Mouse (Mus musculus) stomach, embryonic 14.5 days (tissue): Measurements from ENCODE around the gene Olfr287. TPM values are rescaled to one million over a fixed set of nuclear protein-coding genes. Genes with fewer than 3 reads are reported as not detected.

ENCODE experiments used
- ATAC-seq: fragments of 200-750 bp; cut with Nextera tagmentation; 2 replicates; pipeline ENCODE4 v1.8.0; 2017; ENCODE audit warnings: low read depth, moderate TSS enrichment; ENCODE audit not compliant: insufficient number of reproducible peaks, insufficient read depth, low FRiP score
- H3K27ac ChIP-seq: fragments of 300-500 bp; sonication (generic); 2 replicates; pipeline ENCODE4 v1.5.1; 2014; ENCODE audit warnings: mild to moderate bottlenecking, low read length, moderate library complexity, mixed read lengths
- H3K27me3 ChIP-seq: fragments of 300-500 bp; sonication (generic); 2 replicates; pipeline ENCODE4 v1.6.1; 2014; ENCODE audit warnings: low read length, control low read depth, mixed read lengths; ENCODE audit not compliant: control insufficient read depth, insufficient read depth
- H3K36me3 ChIP-seq: fragments of 300-500 bp; sonication (generic); 2 replicates; pipeline ENCODE4 v1.6.1; 2014; ENCODE audit warnings: mild to moderate bottlenecking, control low read depth, low read length, moderate library complexity, mixed read lengths; ENCODE audit not compliant: control insufficient read depth, insufficient read depth
- H3K4me1 ChIP-seq: fragments of 300-500 bp; sonication (generic); 2 replicates; pipeline ENCODE4 v1.6.1; 2014; ENCODE audit warnings: low read length, control low read depth, mixed read lengths; ENCODE audit not compliant: control insufficient read depth, insufficient read depth
- H3K4me2 ChIP-seq: fragments of 300-500 bp; sonication (generic); replicated peaks from 2 replicates; pipeline ENCODE4 v1.6.1; 2014; ENCODE audit warnings: low read depth, low read length, control low read depth
- H3K4me3 ChIP-seq: fragments of 300-500 bp; sonication (generic); 2 replicates; pipeline ENCODE4 v1.5.1; 2014; ENCODE audit warnings: low read depth, low read length, control low read depth
- H3K9ac ChIP-seq: fragments of 300-500 bp; sonication (generic); replicated peaks from 2 replicates; pipeline ENCODE4 v1.6.1; 2014; ENCODE audit warnings: low read depth, mild to moderate bottlenecking, control low read depth, low read length, moderate library complexity, mixed read lengths
- H3K9me3 ChIP-seq: fragments of 300-500 bp; sonication (generic); 2 replicates; pipeline ENCODE4 v1.6.1; 2016; ENCODE audit warnings: low read depth, low read length, control low read depth; ENCODE audit not compliant: control insufficient read depth
- WGBS: fragments of 180-500 bp; shearing (Covaris S2); extraction: QIAGEN DNeasy Blood & Tissue Kit; methylation state at CpG from one replicate; pipeline ENCODE4 v1.1.7; 2014; 5-methylcytosine and 5-hydroxymethylcytosine counted together
- polyA plus RNA-seq: library from polyadenylated mRNA; unstranded; fragments of >200 nt; fragmentation: Nextera tagmentation; extraction: Ambion mirVana; gene quantifications from 2 replicates; pipeline ENCODE4 v1.2.1, GENCODE M21; 2014

Olfr287 gene
- polyA plus RNA-seq: not detected in 2 replicates

GRCm38 (mm10) chr15:98220877-98221276 lies at the start of gene Olfr287, which contains the start of gene Gm44579:
Gene Olfr287 (minus strand): TSS chr15:98221056.
Gene Gm44579 (minus strand): TSS chr15:98220977.
- no peak for ATAC-seq

GRCm38 (mm10) chr15:98257776-98258175 lies 36.9 kb upstream of the Olfr287 start:
- no peak overlapping the region for H3K4me3 ChIP-seq

More at GRCm38 (mm10) chr15:98220877-98221276, at the start of gene Olfr287, which contains the start of gene Gm44579:
- no peak within 1 kb of the TSS for H3K27ac ChIP-seq
- H3K36me3 ChIP-seq: no peaks in the 10 kb centered on the region
- no peak within 1 kb of the TSS for H3K4me2 ChIP-seq
- H3K4me3 ChIP-seq: no peak within 1 kb of the TSS
- H3K9me3 ChIP-seq: no peaks in the 10 kb centered on the region
- H3K9ac ChIP-seq: no peak within 1 kb of the TSS
- no peaks in the 10 kb centered on the region for H3K4me1 ChIP-seq
- WGBS: 82% methylated on average over 4 of the region's 4 CpGs
- H3K27me3 ChIP-seq: no peaks in the 10 kb centered on the region

GRCm38 (mm10) chr15:98257193-98257592 lies 36.3 kb upstream of the Olfr287 start, which contains the start of gene H1fnt:
Gene H1fnt (minus strand): TSS chr15:98257293.
- ATAC-seq: no peak
- Histone ChIP-seq H3K4me3 (no peak within 1 kb of the TSS), H3K27ac (no peak within 1 kb of the TSS), H3K27me3 (no peaks in the 10 kb centered on the region), H3K36me3 (no peaks in the 10 kb centered on the region), H3K4me2 (no peak within 1 kb of the TSS), H3K9ac (no peak within 1 kb of the TSS), H3K4me1 (no peaks in the 10 kb centered on the region), H3K9me3 (no peaks in the 10 kb centered on the region)
- 82% methylated on average over 8 of the region's 8 CpGs for WGBS

More at GRCm38 (mm10) chr15:98257776-98258175, 36.9 kb upstream of the Olfr287 start:
- Histone ChIP-seq H3K27ac (no peak overlapping the region), H3K36me3 (no peaks in the 10 kb centered on the region), H3K4me1 (no peaks in the 10 kb centered on the region), H3K27me3 (no peaks in the 10 kb centered on the region), H3K9ac (no peak overlapping the region), H3K4me2 (no peak overlapping the region), H3K9me3 (no peaks in the 10 kb centered on the region)
- WGBS: 85% methylated on average over 7 of the region's 7 CpGs
- no peak for ATAC-seq

GRCm38 (mm10) chr15:98256271-98256670 lies 35.4 kb upstream of the Olfr287 start:
- no peak for ATAC-seq
- H3K4me1 ChIP-seq: no peaks in the 10 kb centered on the region
- H3K27ac ChIP-seq: no peak overlapping the region
- no peak overlapping the region for H3K9ac ChIP-seq
- H3K9me3 ChIP-seq: no peaks in the 10 kb centered on the region
- 96% methylated on average over 13 of the region's 13 CpGs for WGBS
- H3K4me3 ChIP-seq: no peak overlapping the region
- H3K27me3 ChIP-seq: no peaks in the 10 kb centered on the region
- no peaks in the 10 kb centered on the region for H3K36me3 ChIP-seq
- no peak overlapping the region for H3K4me2 ChIP-seq

- no peak overlapping the region for H3K4me2 ChIP-seq
- H3K9me3 ChIP-seq: no peaks in the 10 kb centered on the region
- no peak overlapping the region for H3K4me3 ChIP-seq
- no peak overlapping the region for H3K27ac ChIP-seq
- no peaks in the 10 kb centered on the region for H3K36me3 ChIP-seq
- no peak for ATAC-seq
- H3K4me1 ChIP-seq: no peaks in the 10 kb centered on the region
- H3K27me3 ChIP-seq: no peaks in the 10 kb centered on the region
- H3K9ac ChIP-seq: no peak overlapping the region
- WGBS: 86% methylated on average over 4 of the region's 4 CpGs
Observed at GRCm38 (mm10) chr15:98235442-98235841, 14.6 kb upstream of the Olfr287 start.

- 90% methylated on average over 4 of the region's 4 CpGs for WGBS
- Histone ChIP-seq H3K36me3 (no peaks in the 10 kb centered on the region), H3K4me3 (no peak within 1 kb of the TSS), H3K9ac (no peak within 1 kb of the TSS), H3K4me1 (no peaks in the 10 kb centered on the region), H3K4me2 (no peak within 1 kb of the TSS), H3K27me3 (no peaks in the 10 kb centered on the region), H3K27ac (no peak within 1 kb of the TSS), H3K9me3 (no peaks in the 10 kb centered on the region)
- no peak for ATAC-seq
Observed at GRCm38 (mm10) chr15:98234350-98234749, 13.5 kb upstream of the Olfr287 start, which contains the start of gene Olfr286. Gene Olfr286 (minus strand): TSS chr15:98234450.

GRCm38 (mm10) chr15:98226096-98226495 lies 5.2 kb upstream of the Olfr287 start:
- no peak for ATAC-seq
- H3K4me1 ChIP-seq: no peaks in the 10 kb centered on the region
- WGBS: 76% methylated on average over 7 of the region's 7 CpGs

GRCm38 (mm10) chr15:98225610-98226009 lies 4.8 kb upstream of the Olfr287 start:
- H3K4me3 ChIP-seq: no peak overlapping the region
- no peak overlapping the region for H3K4me2 ChIP-seq
- no peak overlapping the region for H3K9ac ChIP-seq
- no peaks in the 10 kb centered on the region for H3K9me3 ChIP-seq
- H3K27me3 ChIP-seq: no peaks in the 10 kb centered on the region
- H3K36me3 ChIP-seq: no peaks in the 10 kb centered on the region
- WGBS: 42% methylated on average over 16 of the region's 16 CpGs
- no peaks in the 10 kb centered on the region for H3K4me1 ChIP-seq
- no peak for ATAC-seq
- no peak overlapping the region for H3K27ac ChIP-seq

More at GRCm38 (mm10) chr15:98226096-98226495, 5.2 kb upstream of the Olfr287 start:
- Histone ChIP-seq H3K27ac (no peak overlapping the region), H3K9me3 (no peaks in the 10 kb centered on the region), H3K9ac (no peak overlapping the region), H3K27me3 (no peaks in the 10 kb centered on the region), H3K36me3 (no peaks in the 10 kb centered on the region), H3K4me2 (no peak overlapping the region), H3K4me3 (no peak overlapping the region)

- no peak overlapping the region for H3K9ac ChIP-seq
- no peak overlapping the region for H3K27ac ChIP-seq
- no peak overlapping the region for H3K4me2 ChIP-seq
- no peaks in the 10 kb centered on the region for H3K27me3 ChIP-seq
- no peaks in the 10 kb centered on the region for H3K36me3 ChIP-seq
- H3K4me1 ChIP-seq: no peaks in the 10 kb centered on the region
- no peaks in the 10 kb centered on the region for H3K9me3 ChIP-seq
- H3K4me3 ChIP-seq: no peak overlapping the region
- no peak for ATAC-seq
Observed at GRCm38 (mm10) chr15:98222377-98222776, 1.5 kb upstream of the Olfr287 start.
